Mouse (Mus musculus) heart, postnatal 4 days (tissue): ENCODE results near the gene Rorc. TPM values are rescaled to one million over a fixed set of nuclear protein-coding genes. Genes with fewer than 3 reads are reported as not detected.

Experiments
- DNase-seq: peaks from one replicate; pipeline ENCODE4 v3.0.0; 2021
- total RNA-seq, 2 experiments: library from RNA; stranded (reverse); gene quantifications; 2 replicates each; pipeline ENCODE4 v1.2.3; 2021

Gene Rorc
- total RNA-seq, 2 experiments from 2014 or later, result 17.7 to 18.1 TPM

DNA sequence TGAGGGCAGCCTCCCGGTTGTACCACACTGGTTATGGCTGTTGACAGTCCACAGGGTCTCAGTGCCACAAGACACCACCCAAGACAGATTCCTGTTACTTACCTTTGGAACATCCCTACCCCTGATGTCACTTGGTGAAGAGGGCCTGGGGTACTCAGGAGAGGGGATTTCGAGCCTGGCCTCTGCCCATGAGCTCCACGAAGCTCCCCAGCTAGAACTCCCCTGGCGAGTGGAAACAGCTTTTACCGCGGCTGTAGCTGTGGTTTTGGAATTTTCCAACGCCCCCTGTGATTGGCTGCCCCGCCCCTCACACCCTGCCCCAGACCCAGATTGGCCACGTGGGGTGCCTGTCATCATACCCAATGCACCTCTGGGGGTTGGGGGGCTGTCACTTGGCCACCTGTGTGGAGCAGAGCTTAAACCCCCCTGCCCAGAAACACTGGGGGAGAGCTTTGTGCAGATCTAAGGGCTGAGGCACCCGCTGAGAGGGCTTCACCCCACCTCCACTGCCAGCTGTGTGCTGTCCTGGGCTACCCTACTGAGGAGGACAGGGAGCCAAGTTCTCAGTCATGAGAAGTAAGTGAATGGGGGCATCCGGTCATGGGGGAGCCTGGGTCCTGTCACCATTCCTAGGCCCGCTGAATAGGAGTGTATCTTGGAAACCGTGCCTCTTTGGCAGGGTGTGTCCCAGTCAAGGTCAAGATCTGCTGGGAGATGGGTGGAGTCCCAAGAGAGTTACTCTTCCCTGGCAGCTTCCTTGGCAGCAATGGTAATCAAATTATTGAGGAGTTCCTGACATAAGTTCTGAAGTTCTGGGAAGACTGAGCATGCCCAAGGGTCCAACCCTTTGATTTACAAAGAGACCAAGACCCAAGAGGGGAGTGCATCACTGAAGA, 4.7 kb downstream of the Rorc start:
- DNase-seq, result no peak

DNA sequence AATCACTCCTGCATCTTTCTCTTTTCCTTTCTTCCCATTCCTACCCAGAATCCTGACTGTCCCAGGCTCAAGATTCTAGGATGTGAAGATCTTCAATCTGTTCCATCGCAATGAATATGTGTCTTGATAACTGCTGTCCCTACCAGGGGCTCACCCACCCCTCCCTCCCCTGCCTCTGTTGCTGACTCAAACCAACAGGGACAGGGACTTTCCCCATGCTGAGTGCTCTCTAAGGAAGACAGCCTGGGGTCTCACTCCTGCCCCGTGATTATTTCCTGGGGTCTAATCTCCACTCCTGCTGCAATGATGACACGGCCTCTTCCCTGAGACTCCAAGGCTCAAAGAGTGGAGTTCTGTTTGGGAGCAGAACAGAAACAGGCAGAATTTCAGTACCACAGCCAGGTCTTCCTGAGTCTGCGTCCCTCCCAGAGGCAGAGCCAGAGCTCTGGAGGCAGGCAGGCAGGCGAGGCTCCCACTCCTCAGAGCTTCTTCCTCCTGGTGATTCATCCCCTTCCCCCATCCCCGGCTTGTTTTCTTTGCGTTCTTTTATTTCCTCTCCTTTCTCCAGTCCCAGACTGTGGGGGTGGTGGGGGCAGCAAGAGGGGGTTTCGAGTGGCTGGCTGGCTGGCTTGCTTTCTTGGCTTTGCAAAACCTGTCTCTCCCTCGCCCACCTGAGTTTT, 7.4 kb downstream of the Rorc start:
- DNase-seq, result no peak

DNA sequence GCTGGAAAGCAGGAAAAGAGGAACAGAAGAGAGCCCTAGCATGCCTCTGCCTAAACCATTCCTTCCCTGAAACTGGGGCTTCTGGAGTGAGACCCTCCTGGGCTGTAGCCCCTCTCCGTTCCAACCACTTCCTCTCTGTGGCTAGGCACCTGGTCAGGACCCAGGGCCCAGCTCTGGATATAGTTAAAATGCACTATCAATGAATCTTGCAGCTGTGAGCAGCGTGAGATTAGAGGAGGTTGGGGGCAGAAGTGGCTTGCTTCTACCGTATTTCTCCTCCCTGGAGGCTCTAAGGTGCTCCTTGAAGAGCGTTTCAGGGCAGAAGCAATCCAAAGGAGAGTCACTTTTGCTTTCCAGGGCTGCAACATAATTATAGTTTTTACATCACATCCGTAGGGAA, 9.7 kb downstream of the Rorc start:
- DNase-seq, result no peak

DNA sequence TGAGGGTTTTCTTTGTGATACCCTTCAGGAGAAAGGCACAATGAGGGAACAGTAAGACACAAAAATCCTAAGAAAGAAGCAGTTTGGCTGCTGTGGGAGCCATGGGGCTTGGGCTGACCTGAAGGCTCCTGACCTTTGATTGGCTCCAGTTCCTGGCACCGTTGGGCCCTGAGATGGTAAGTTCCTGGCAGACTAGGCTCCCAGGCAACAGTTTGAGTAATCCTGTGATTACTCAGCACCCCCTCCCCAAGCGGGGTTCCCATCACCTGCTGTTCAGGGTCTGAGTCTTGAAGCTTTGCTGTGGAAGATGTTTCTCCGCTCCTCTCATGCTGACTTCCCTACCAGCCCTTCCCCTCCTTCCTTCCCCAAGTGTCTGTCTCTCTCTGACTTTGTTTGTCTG, 10.9 kb downstream of the Rorc start:
- DNase-seq, result no peak

DNA sequence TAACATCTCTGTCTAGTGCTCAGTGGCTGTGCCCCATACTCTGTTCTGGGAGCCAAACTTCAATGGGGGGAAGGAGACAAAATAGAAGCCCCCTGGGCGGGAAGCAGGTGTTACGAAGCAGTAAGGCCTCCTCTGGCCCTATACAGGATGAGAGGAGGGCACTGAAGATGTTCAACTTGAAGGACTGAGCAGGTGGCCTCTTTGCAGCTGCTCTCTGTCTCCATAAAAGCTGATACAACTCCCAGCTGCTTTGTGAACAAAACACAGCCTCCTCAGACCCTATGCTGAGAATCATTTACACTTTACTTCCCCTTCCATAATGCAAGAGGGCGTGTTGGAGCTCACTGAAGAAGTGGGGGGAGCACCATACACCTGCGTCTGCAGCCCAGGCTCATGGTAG, 14.1 kb downstream of the Rorc start:
- no peak for DNase-seq

DNA sequence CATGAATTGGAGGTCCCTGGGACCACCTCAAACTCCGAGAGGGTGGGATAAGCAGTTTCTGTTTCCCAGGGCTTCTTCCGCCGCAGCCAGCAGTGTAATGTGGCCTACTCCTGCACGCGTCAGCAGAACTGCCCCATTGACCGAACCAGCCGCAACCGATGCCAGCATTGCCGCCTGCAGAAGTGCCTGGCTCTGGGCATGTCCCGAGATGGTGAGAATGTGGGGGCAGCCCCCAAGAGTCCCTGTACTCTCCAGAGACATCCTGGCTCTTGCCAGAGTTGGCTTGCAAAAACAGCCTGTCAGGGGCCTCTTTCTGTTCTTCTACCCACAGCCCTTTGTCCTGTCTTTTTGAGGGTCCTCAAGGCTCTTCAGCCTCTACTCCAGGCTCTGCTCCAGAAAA, 14.8 kb downstream of the Rorc start:
- no peak for DNase-seq

DNA sequence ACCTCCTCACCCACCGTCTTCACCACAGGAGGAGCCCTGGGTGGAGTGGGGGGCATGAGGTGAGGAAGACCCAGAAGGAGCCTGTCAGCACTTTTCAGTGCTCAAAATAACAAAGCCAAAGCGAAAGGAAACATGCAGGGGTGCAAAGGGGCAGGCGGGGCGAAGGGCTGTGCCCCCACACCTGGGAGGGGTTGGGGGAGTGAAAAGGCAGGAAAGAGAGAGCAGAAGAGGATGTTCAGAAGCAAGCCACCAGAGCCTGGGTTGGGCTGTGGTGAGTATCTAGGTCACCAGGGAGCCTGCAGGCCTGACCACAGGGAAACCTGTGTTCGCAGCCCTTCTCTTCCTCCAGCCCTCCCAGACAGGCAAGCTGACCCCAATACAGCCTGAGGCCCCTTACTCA, 15.5 kb downstream of the Rorc start:
- no peak for DNase-seq

DNA sequence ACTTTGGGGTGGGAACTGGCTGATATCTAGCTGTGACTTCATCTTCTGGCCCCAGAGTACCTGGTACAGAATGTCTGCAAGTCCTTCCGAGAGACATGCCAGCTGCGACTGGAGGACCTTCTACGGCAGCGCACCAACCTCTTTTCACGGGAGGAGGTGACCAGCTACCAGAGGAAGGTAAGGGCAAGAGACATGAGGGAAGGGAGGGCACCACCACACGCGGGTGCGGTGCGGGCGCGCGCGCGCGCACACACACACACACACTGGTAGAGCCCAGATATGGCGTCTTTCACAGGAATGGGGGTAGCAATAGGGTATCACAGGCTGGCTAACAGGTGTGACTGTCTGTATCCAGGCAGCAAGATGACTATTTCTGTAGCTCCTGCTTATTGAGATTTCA, 16.8 kb downstream of the Rorc start:
- no peak for DNase-seq

DNA sequence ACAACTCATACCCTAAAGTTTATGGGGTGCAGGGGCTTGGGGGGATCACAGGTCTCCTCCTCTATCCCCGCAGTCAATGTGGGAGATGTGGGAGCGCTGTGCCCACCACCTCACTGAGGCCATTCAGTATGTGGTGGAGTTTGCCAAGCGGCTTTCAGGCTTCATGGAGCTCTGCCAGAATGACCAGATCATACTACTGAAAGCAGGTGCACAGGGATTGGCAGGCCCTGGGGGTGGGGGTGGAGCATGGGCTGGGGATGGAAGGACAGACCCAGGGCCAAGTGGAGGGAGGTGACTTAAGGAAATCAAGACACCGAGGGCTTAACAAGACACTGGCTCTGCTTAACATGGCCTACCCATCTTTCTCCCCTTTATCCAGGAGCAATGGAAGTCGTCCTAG, 18.4 kb downstream of the Rorc start:
- DNase-seq, result no peak

DNA sequence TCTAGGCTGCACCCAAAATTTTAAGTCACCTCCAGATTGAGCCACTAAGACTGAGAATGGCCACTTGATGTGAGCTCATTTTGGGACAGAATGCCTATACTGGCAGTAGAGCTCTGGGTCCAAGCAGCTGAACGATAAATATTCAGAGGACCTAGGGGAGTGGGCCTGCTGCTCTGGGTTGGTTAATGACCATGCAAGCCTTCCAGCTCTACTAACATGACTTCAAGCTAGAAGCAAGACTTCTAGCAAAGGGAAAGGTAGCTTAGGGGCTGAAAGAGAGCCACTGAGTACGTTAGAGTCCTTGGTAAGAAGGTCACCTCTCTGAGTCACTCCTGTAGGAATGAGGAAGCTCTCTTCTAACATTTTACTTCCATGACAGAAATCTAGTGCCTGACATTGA, 19.5 kb downstream of the Rorc start:
- no peak for DNase-seq

DNA sequence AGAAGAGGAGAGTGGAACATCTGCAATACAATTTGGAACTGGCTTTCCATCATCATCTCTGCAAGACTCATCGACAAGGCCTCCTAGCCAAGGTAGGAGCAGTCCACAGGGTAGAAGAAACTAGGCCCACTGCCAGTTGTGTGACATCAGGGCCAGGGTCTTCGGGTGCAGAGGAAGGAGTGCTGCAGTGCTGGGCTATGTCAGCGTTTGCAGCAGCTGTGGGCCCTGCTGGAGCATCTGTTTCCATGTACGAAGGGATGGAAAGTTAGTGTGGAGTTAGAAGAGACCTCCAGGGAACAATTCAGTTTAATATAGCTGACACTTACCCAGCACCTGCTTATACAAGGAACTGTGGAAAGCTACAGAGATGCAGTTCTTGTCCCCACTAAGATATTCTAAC, 20.5 kb downstream of the Rorc start:
- no peak for DNase-seq

DNA sequence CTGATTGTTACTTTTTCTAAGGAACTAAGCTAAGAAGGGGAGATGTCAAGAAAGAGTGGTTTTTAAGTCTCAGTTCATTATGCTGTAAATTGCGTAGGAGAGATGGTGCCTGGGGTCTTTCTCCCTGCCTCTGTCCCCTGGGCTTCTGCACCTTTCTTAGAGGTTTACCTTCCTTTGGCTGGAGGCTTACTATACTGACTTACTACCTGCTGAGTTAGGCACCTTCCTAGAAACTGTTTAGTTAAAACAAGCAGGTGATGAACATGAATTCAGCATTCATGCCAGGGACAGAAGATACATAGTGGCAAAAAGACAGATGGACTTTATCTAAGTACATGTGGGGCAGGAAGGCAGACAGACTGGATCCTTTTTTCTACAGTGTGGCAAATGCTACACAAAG, 23.7 kb downstream of the Rorc start:
- DNase-seq, result no peak

DNA sequence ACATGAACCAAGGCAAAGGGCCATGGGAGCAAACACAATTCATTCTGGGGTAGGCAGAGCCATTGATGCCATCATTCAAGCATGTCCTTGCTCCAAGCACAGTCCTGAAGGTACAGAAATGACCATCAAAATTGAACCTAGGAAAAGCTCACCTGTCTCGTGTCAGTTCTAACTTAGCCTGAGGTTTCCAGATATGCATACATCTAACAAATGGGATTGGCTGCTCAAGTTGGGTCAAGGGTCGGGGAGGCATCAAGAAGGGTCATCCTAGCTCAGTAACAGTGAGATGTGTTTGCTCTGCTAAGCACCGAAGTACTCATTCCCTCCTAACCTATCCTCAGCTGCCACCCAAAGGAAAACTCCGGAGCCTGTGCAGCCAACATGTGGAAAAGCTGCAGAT, 24.3 kb downstream of the Rorc start:
- no peak for DNase-seq

DNA sequence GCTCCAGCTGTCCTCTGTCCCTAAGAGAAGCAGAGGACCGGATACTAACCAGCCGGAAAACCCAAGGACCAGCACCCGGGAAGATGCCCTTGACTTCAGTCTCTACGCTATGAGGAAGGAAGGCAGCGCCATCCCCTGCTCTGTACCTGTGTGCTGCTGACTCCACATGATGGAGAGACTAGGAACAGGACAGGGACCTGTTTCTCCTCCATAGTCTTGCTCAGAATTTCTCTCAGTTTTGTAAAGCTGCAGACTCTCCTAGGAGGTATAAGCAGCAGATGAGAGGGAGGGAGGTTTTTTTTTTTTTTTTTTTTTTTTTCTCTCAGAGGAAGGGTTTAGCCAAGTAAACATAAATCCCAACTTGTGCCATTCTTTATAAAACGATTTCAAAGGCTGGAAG, 25.6 kb downstream of the Rorc start, which contains the start of gene Lingo4:
Lingo4 (plus strand) TSS at position 301 of the 400 bp plus-strand sequence.
- no peak for DNase-seq

DNA sequence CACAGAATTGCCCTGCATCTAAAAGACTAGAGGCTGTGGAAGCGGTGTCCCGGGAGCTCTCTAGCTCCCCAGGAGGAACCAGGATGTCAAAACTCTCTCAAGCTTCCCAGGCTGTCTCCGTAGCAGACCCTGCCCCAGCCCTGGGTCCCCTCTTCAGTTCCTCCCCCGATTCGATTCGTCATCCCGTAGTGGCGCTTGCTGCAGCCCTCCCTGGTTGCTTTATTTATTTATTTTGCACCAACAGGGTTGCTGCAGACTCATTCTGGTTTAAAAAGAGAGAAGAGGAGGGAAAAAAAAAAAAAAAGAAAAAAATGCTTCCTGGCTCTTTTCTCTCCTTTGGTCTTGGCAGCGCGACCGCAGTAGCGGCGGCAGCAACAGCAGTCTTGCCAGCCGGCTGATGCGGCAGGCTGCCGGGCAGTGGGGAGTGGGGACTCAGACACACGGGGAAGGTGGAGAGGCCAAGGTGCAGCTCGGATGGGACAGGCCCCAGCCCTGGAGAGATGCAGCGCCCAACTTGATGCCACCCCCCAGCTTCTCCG, 26.4 kb downstream of the Rorc start:
- peak; percentile 25 for DNase-seq

DNA sequence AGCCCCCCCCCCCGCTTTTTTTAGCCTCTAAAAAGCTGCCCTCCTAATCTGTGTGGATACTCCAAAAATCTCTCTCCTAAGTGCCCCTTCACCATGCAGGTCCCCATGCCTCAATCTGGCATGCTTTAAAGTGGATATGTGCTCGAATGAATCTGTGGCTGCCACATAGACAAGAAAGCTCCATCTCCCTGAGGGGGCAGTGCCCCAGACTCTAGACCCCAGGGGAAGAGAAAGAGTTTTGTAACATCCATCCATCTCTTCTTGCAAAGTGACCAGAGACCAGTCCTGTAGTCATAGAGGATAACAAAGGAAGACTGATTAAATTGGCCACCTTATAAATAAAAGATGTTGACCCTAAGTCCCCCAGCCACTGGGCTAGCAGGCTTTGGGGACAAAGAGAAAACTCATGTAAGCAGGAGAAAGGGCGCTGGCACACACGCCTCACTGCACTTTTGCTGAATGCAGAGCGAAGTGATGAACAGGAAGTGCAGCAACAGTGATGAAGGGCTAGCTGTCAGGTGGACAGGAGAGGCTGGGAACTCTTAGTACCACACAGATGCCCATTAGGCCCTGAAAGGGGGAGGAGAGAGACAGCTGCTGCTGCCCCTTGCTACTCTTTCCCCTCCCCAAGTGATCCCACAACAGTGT, 27.2 kb downstream of the Rorc start:
- DNase-seq, result no peak

DNA sequence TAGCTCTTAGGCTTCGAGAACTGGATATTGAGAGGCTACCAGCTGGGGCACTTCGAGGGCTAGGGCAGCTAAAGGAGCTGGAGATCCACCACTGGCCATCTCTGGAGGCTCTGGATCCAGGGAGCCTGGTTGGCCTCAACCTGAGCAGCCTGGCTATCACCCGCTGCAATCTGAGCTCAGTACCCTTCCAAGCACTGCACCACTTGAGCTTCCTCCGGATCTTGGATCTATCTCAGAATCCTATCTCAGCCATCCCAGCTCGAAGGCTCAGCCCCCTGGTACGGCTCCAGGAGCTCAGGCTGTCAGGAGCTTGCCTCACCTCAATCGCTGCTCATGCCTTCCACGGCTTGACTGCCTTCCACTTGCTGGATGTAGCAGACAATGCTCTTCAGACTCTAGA, 29.9 kb downstream of the Rorc start:
- no peak for DNase-seq

DNA sequence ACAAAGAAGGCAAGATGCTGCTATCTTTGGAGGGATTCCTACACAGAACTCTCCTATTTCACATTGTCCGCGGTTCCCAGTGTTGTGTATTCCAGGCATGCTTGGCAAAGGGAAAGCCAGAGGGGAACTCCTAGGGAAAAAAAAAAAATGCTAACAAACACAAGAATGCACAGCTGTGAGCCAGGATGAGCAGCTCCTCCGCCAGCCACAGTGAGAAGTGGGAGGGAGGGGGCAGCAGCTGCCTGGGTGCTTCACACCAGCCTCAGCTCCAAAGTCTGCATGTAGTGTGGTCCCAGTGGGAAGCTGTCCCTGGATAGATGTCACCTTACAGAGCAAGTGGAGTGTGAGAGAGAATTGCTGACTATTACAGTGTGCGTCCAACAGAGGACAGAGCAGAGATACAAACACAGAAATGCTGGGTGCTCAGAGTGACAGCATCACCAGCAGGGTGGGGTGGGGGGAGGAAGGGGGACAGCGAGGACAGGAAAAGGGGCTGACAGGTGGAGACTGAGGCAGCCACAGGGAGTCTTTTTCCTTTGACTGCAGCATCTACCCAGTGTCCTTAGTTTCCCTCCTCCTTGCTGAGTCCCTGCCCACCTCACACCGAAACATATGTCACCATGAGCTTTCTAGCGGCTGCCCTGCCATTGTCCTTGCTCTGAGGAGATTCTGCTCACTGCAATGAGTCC, 31.9 kb downstream of the Rorc start:
- DNase-seq, result no peak

DNA sequence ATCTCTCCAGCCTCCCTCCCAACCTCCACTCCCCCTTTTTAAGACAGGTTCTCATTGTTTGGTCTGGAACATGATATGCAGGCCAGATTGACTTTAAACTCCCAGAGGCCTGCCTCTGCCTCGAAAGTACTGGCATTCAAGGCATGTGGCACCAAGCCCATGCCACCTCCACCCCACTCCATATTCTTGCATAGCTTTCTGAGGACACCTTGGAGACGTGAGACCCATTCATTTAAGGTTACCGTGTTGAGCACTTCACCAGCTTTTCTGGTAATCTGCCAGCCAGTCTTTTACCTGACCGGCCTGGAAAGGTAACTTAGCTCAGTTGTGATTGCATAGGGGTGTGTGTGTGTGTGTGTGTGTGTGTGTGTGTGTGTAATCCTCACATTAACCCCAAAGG, 33.0 kb downstream of the Rorc start:
- DNase-seq, result no peak

DNA sequence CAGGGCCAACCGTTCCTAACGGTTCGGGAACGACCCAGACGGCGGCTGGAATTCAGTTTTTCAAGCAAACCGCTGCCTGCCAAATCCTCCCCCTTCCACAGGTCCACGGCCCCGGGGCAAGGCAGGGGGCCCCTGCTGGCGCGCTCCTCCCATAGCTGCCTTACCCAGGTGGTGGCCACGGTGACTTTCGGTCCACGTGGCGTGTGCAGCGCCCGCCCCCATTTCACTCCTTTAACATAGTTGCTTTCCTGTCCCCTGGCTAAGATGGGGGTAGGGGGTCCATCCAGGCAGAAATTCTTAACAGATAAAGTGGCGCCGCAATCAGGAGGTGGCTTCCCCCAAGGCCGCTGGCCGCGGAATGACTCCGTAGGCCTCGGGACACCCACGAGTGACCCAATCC, 39.9 kb downstream of the Rorc start:
- no peak for DNase-seq

DNA sequence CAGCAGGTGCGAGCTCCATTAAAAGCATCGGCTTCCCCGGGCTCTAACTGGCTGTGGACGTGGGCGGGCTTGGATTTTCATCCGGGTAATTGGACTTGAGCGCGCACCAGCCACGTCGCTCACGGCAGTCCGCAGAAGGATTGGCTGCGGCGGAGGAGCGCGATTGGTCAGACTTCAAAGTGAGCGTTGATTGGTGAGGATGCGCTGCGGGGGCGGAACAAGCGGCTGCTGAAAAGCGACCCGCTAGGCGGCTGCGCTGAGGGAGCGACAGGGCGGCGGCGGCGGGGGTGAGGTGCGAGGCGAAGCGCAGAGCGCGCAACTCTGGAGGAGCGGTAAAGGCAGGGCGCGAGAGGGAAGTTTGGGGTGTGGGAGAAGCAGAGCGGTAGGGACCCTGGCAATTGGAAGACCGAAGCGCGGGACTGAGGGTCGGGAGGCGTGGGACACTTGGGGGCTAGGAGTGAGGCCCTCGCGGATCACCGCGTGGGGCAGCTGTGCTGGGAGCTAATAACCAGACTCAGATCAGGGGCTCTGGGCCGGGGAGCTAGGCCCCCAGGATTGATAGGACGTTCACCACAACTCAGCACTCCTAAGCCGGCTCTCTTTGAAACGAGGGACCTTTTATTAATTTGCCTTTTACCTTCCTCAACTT, 40.6 kb downstream of the Rorc start, which contains the start of gene Tdrkh:
Tdrkh (plus strand) TSS at position 243 of the 649 bp plus-strand sequence.
- DNase-seq, result peak; percentile 96

DNA sequence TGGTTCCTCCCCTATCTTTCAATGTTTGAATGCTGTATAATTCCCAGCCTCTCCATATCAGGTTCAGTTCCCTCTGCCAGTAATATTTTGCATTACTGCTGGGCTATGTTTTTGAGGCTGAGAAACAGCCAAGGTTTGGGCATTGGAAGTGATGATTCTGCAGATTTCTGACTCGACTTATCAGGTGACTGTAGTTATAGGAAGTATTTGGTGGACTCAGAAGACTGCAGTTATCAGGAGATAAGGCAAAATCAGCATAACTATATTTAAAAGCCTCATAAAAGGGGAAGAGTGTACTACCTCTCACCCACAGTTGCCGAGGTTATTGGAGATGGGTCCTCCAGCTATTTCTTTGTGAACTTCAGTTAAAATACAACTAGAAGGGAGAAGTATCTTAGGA, 58.4 kb downstream of the Rorc start:
- DNase-seq, result no peak
